Mouse (Mus musculus) MEL (cell line): Measurements from ENCODE around the gene Il18rap. TPM values are rescaled to one million over a fixed set of nuclear protein-coding genes. Genes with fewer than 3 reads are reported as not detected.

ENCODE experiments used
- DNase-seq: peaks from one replicate; pipeline ENCODE4 v3.0.0; 2011; ENCODE audit warnings: low read depth, low spot score
- H3K27ac ChIP-seq: 2 replicates; pipeline ENCODE4 v1.5.1; 2012; ENCODE audit warnings: low read depth, mild to moderate bottlenecking, control low read depth, low read length, moderate library complexity; ENCODE audit not compliant: control insufficient read depth
- H3K27me3 ChIP-seq, 2 experiments: fragments of 150-350 bp in 1 of 2; sonication (generic) in 1 of 2; 2 replicates each; pipeline ENCODE4 v1.6.1; 2012; ENCODE audit warnings: low read length in 2 of 2, mild to moderate bottlenecking in 2 of 2, improper control_type of control experiment in 1 of 2, moderate library complexity in 1 of 2; ENCODE audit not compliant: insufficient read depth in 2 of 2, control insufficient read depth in 1 of 2
- H3K36me3 ChIP-seq, 2 experiments: 2 replicates each; pipeline ENCODE4 v1.6.1; 2012 to 2014; ENCODE audit warnings: low read length in 2 of 2, improper control_type of control experiment in 1 of 2, inconsistent platforms in 1 of 2, mild to moderate bottlenecking in 1 of 2; ENCODE audit not compliant: insufficient read depth in 2 of 2, control insufficient read depth in 1 of 2
- H3K4me1 ChIP-seq, 2 experiments: fragments of 150-350 bp in 1 of 2; sonication (generic) in 1 of 2; 2 replicates each; pipeline ENCODE4 v1.6.1; 2012; ENCODE audit warnings: low read length in 2 of 2, improper control_type of control experiment in 1 of 2, mild to moderate bottlenecking in 1 of 2; ENCODE audit not compliant: insufficient read depth in 2 of 2, control insufficient read depth in 1 of 2
- H3K4me3 ChIP-seq, 2 experiments: fragments of 150-350 bp in 1 of 2; sonication (generic) in 1 of 2; 2 replicates each; pipeline ENCODE4 v1.5.1; 2012; ENCODE audit warnings: low read depth in 2 of 2, low read length in 2 of 2, mild to moderate bottlenecking in 2 of 2, moderate library complexity in 2 of 2, control low read depth in 1 of 2, improper control_type of control experiment in 1 of 2; ENCODE audit not compliant: control insufficient read depth in 1 of 2, insufficient read depth in 1 of 2
- H3K79me2 ChIP-seq: 2 replicates; pipeline ENCODE4 v1.6.1; 2012; ENCODE audit warnings: mild to moderate bottlenecking, low read length, moderate library complexity; ENCODE audit not compliant: control insufficient read depth, poor library complexity, insufficient read depth
- H3K9ac ChIP-seq: 2 replicates; pipeline ENCODE4 v1.6.1; 2012; ENCODE audit warnings: low read depth, mild to moderate bottlenecking, control low read depth, low read length, moderate library complexity; ENCODE audit not compliant: control insufficient read depth, poor library complexity, severe bottlenecking
- H3K9me3 ChIP-seq: fragments of 150-350 bp; sonication (generic); replicated peaks from 2 replicates; pipeline ENCODE4 v1.6.1; 2012; ENCODE audit warnings: mild to moderate bottlenecking, low read length, improper control_type of control experiment, moderate library complexity; ENCODE audit not compliant: insufficient read depth
- BHLHE40 ChIP-seq: IDR thresholded peaks from 2 replicates; pipeline ENCODE4 v1.6.1; 2012; ENCODE audit warnings: low read depth, mild to moderate bottlenecking, inconsistent platforms, low read length, improper control_type of control experiment, borderline replicate concordance
- CHD2 ChIP-seq: IDR thresholded peaks from 2 replicates; pipeline ENCODE4 v1.6.1; 2011; ENCODE audit warnings: low read length, improper control_type of control experiment
- CTCF ChIP-seq, 3 experiments: IDR thresholded peaks in 2 of 3; conservative IDR thresholded peaks in 1 of 3; 2 replicates each; pipeline ENCODE4 v1.5.1; 2011 to 2012; ENCODE audit warnings: low read length in 3 of 3, low read depth in 2 of 3, mild to moderate bottlenecking in 2 of 3, improper control_type of control experiment in 1 of 3, inconsistent platforms in 1 of 3, mixed read lengths in 1 of 3, moderate library complexity in 1 of 3; ENCODE audit not compliant: control insufficient read depth in 1 of 3, insufficient read depth in 1 of 3, poor library complexity in 1 of 3, severe bottlenecking in 1 of 3
- E2F4 ChIP-seq: IDR thresholded peaks from 2 replicates; pipeline ENCODE4 v1.6.1; 2011; ENCODE audit warnings: low read depth, low read length, improper control_type of control experiment, borderline replicate concordance
- ELF1 ChIP-seq: IDR thresholded peaks from 2 replicates; pipeline ENCODE4 v1.6.1; 2014; ENCODE audit warnings: low read depth, mild to moderate bottlenecking, inconsistent platforms, low read length, improper control_type of control experiment, moderate library complexity
- EP300 ChIP-seq, 2 experiments: IDR thresholded peaks; 2 replicates each; pipeline ENCODE4 v1.6.1; 2011; ENCODE audit warnings: improper control_type of control experiment in 2 of 2, low read length in 2 of 2, low read depth in 1 of 2, mild to moderate bottlenecking in 1 of 2
- ETS1 ChIP-seq: IDR thresholded peaks from 2 replicates; pipeline ENCODE4 v1.6.1; 2012; ENCODE audit warnings: low read depth, mild to moderate bottlenecking, inconsistent platforms, low read length, improper control_type of control experiment, moderate library complexity
- GATA1 ChIP-seq: IDR thresholded peaks from 2 replicates; pipeline ENCODE4 v1.6.1; 2011; ENCODE audit warnings: low read depth, low read length, improper control_type of control experiment
- MAFK ChIP-seq: IDR thresholded peaks from 2 replicates; pipeline ENCODE4 v1.6.1; 2011; ENCODE audit warnings: low read depth, mild to moderate bottlenecking, low read length, improper control_type of control experiment, borderline replicate concordance
- MAZ ChIP-seq: IDR thresholded peaks from 2 replicates; pipeline ENCODE4 v1.6.1; 2012; ENCODE audit warnings: low read depth, mild to moderate bottlenecking, inconsistent platforms, low read length, improper control_type of control experiment
- MEF2A ChIP-seq: IDR thresholded peaks from 2 replicates; pipeline ENCODE4 v1.6.1; 2014; ENCODE audit warnings: low read depth, mild to moderate bottlenecking, inconsistent platforms, low read length, improper control_type of control experiment; ENCODE audit not compliant: poor library complexity, insufficient replicate concordance, severe bottlenecking; ENCODE audit errors: extremely low read depth
- NRF1 ChIP-seq: IDR thresholded peaks from 2 replicates; pipeline ENCODE4 v1.6.1; 2014; ENCODE audit warnings: low read depth, mild to moderate bottlenecking, inconsistent platforms, low read length, improper control_type of control experiment, moderate library complexity; ENCODE audit not compliant: poor library complexity, insufficient read depth, severe bottlenecking
- POLR2A ChIP-seq, 2 experiments: IDR thresholded peaks; 2 replicates each; pipeline ENCODE4 v1.6.1; 2011 to 2012; ENCODE audit warnings: low read length in 2 of 2, mild to moderate bottlenecking in 2 of 2, control low read depth in 1 of 2, improper control_type of control experiment in 1 of 2, low read depth in 1 of 2, moderate library complexity in 1 of 2; ENCODE audit not compliant: control insufficient read depth in 1 of 2, insufficient read depth in 1 of 2, poor library complexity in 1 of 2
- SIN3A ChIP-seq: IDR thresholded peaks from 2 replicates; pipeline ENCODE4 v1.6.1; 2012; ENCODE audit warnings: low read length, improper control_type of control experiment, inconsistent platforms
- SMC3 ChIP-seq: IDR thresholded peaks from 2 replicates; pipeline ENCODE4 v1.6.1; 2011; ENCODE audit warnings: low read depth, low read length, improper control_type of control experiment
- TAL1 ChIP-seq: IDR thresholded peaks from 2 replicates; pipeline ENCODE4 v1.6.1; 2012; ENCODE audit warnings: mild to moderate bottlenecking, inconsistent platforms, low read length, moderate library complexity, mixed read lengths
- TCF12 ChIP-seq: IDR thresholded peaks from 2 replicates; pipeline ENCODE4 v1.6.1; 2014; ENCODE audit warnings: low read depth, mild to moderate bottlenecking, inconsistent platforms, low read length, improper control_type of control experiment, moderate library complexity
- polyA plus RNA-seq, 2 experiments: library from polyadenylated mRNA; stranded (reverse) in 1 of 2; unstranded in 1 of 2; fragments of >175 nt in 1 of 2; fragments of >200 nt in 1 of 2; gene quantifications; 2 replicates each; pipeline versions ENCODE4 v1.2.1 to v1.2.4; 2012; ENCODE audit warnings: low replicate concordance in 2 of 2, low read depth in 1 of 2; ENCODE audit not compliant: insufficient read length in 2 of 2, insufficient read depth in 1 of 2, missing spikeins in 1 of 2
- total RNA-seq: library from RNA; depleted of rRNA; stranded (reverse); fragments of 300-350 nt; gene quantifications from 2 replicates; pipeline ENCODE4 v1.2.3, GENCODE M21; 2012

The Il18rap gene
- total and polyA plus RNA-seq, 3 experiments, result not detected

- peaks cover 2 to 5% of the 10 kb centered on the region in 2 experiments for H3K4me1 ChIP-seq
- DNase-seq, result peak; percentile 67
- H3K4me3 ChIP-seq, result no peak overlapping the region
- no peak overlapping the region for H3K9ac ChIP-seq
- H3K9me3 ChIP-seq, result no peaks in the 10 kb centered on the region
- H3K27ac ChIP-seq, result no peak overlapping the region
- peaks cover 0 to 7% of the 10 kb centered on the region in 2 experiments; a peak in 2 of 4 replicates for H3K36me3 ChIP-seq
- TF ChIP-seq GATA1, result no peak
- no peak for TF ChIP-seq MAZ
- TF ChIP-seq MAFK, result peak; percentile 69
- TF ChIP-seq TAL1, result no peak
- TF ChIP-seq EP300 (IDR thresholded peaks at IDR 0.05; ENCODE audit: low read depth in 1 of 2, low read length in 2 of 2), result peak; percentile 21 to 45; a peak in 2 of 4 replicates
- TF ChIP-seq TCF12, result peak; percentile 41; the same call in 1 of the 2 replicates
- peak; percentile 57; the same call in 1 of the 2 replicates for TF ChIP-seq SIN3A
- TF ChIP-seq ETS1, result peak; percentile 64
- no peaks in the 10 kb centered on the region; a peak in 1 of 4 replicates for H3K27me3 ChIP-seq
- no peaks in the 10 kb centered on the region for H3K79me2 ChIP-seq
Observed at GRCm38 (mm10) chr1:40479505-40479923, 35.6 kb upstream of the Il18rap start.

- Histone ChIP-seq H3K27ac (no peak overlapping the region), H3K4me3 (no peak overlapping the region), H3K36me3 (no peaks in the 10 kb centered on the region), H3K4me1 (no peaks in the 10 kb centered on the region), H3K79me2 (no peaks in the 10 kb centered on the region)
- no peak for DNase-seq
- TF ChIP-seq POLR2A (IDR thresholded peaks at IDR 0.05; ENCODE audit: control insufficient read depth in 1 of 2, insufficient read depth in 1 of 2, low read depth in 1 of 2, low read length in 2 of 2, poor library complexity in 1 of 2) (no peak), BHLHE40 (no peak), CTCF (IDR thresholded peaks at IDR 0.05 in 2 of 3, conservative IDR thresholded peaks at IDR 0.05 in 1 of 3; ENCODE audit: control insufficient read depth in 1 of 3, insufficient read depth in 1 of 3, low read depth in 2 of 3, low read length in 3 of 3, poor library complexity in 1 of 3, severe bottlenecking in 1 of 3) (no peak), MEF2A (no peak), CHD2 (no peak), ELF1 (no peak), TCF12 (no peak), E2F4 (no peak), SMC3 (no peak), NRF1 (no peak)
- TF ChIP-seq, all 39 proteins: peak for 0
- no peaks in the 10 kb centered on the region for H3K9me3 ChIP-seq
- H3K9ac ChIP-seq, result no peak overlapping the region
- H3K27me3 ChIP-seq, result peaks cover 0 to 3% of the 10 kb centered on the region in 2 experiments; a peak in 1 of 4 replicates
Observed at GRCm38 (mm10) chr1:40494594-40494993, 20.6 kb upstream of the Il18rap start.
